Mouse (Mus musculus) spleen, embryonic (tissue): ENCODE measurements around the gene Atp6v1c2.

Experiments used
- CTCF ChIA-PET: fragments of 350-600 bp; sonication (Branson Sonifier 250); formaldehyde crosslinking; loops from one replicate; lab custom pipeline; 2022; lab: Charles Lee

The Atp6v1c2 gene

GRCm38 (mm10) chr12:17333459-17333858 is 4.3 kb upstream of the Atp6v1c2 start:
- CTCF ChIA-PET = no interaction called here

- CTCF ChIA-PET = no interaction called here
Observed at GRCm38 (mm10) chr12:17324549-17325470, 4.3 kb downstream of the Atp6v1c2 start.

- CTCF ChIA-PET = no interaction called here
Observed at GRCm38 (mm10) chr12:17318453-17318852, 10.7 kb downstream of the Atp6v1c2 start.

GRCm38 (mm10) chr12:17317970-17318369 is 11.2 kb downstream of the Atp6v1c2 start:
- CTCF ChIA-PET = no interaction called here

- CTCF ChIA-PET = no interaction called here
Observed at GRCm38 (mm10) chr12:17316096-17316495, 13.1 kb downstream of the Atp6v1c2 start.

- CTCF ChIA-PET = no interaction called here
Observed at GRCm38 (mm10) chr12:17310852-17311839, 18.0 kb downstream of the Atp6v1c2 start.

GRCm38 (mm10) chr12:17308246-17308645 is 20.9 kb downstream of the Atp6v1c2 start:
- CTCF ChIA-PET = no interaction called here

GRCm38 (mm10) chr12:17305445-17305844 is 23.7 kb downstream of the Atp6v1c2 start:
- CTCF ChIA-PET = no interaction called here

- CTCF ChIA-PET = no interaction called here
Observed at GRCm38 (mm10) chr12:17299902-17300301, 29.3 kb downstream of the Atp6v1c2 start.

- CTCF ChIA-PET = no interaction called here
Observed at GRCm38 (mm10) chr12:17296899-17297298, 32.3 kb downstream of the Atp6v1c2 start.

GRCm38 (mm10) chr12:17290569-17290968 is 38.6 kb downstream of the Atp6v1c2 start:
- CTCF ChIA-PET = no interaction called here

- CTCF ChIA-PET = no interaction called here
Observed at GRCm38 (mm10) chr12:17289913-17290312, 39.2 kb downstream of the Atp6v1c2 start.

GRCm38 (mm10) chr12:17289060-17289459 is 40.1 kb downstream of the Atp6v1c2 start:
- CTCF ChIA-PET = no interaction called here

- CTCF ChIA-PET = no interaction called here
Observed at GRCm38 (mm10) chr12:17288496-17288895, 40.7 kb downstream of the Atp6v1c2 start.

- CTCF ChIA-PET = no interaction called here
Observed at GRCm38 (mm10) chr12:17273841-17274240, 55.3 kb downstream of the Atp6v1c2 start.

- CTCF ChIA-PET = no interaction called here
Observed at GRCm38 (mm10) chr12:17271272-17271671, 57.9 kb downstream of the Atp6v1c2 start.

GRCm38 (mm10) chr12:17267316-17267715 is 61.8 kb downstream of the Atp6v1c2 start:
- CTCF ChIA-PET = interaction anchor here (0.6 kb wide), 1 partner anchor 114 kb away, joined by 3 read pairs; no protein-coding TSS in a partner anchor

- CTCF ChIA-PET = no interaction called here
Observed at GRCm38 (mm10) chr12:17266673-17266990, 62.5 kb downstream of the Atp6v1c2 start.

GRCm38 (mm10) chr12:17265971-17266672 is 63.0 kb downstream of the Atp6v1c2 start, which contains the start of gene Pdia6:
Gene Pdia6, plus strand, starts transcription at chr12:17266545.
- CTCF ChIA-PET = no interaction called here

GRCm38 (mm10) chr12:17264826-17265225 is 64.3 kb downstream of the Atp6v1c2 start:
- CTCF ChIA-PET = no interaction called here

GRCm38 (mm10) chr12:17263881-17264280 is 65.3 kb downstream of the Atp6v1c2 start:
- CTCF ChIA-PET = no interaction called here

GRCm38 (mm10) chr12:17261005-17261404 is 68.2 kb downstream of the Atp6v1c2 start:
- CTCF ChIA-PET = no interaction called here
